Mouse (Mus musculus): Measurements from ENCODE around the gene Midn. TPM values are rescaled to one million over a fixed set of nuclear protein-coding genes. Genes with fewer than 3 reads are reported as not detected.

Gene Midn
- polyA plus RNA-seq, 1 experiment: 53.2 TPM

- H3K27ac ChIP-seq (ENCODE audit: control insufficient read depth, insufficient read depth, low read depth, low read length, poor library complexity): no peak overlapping the region
- no peaks in the 10 kb centered on the region for H3K4me1 ChIP-seq (ENCODE audit: control insufficient read depth, insufficient read depth, low read length)
- TF ChIP-seq POLR2A (IDR thresholded peaks at IDR 0.05; ENCODE audit: borderline replicate concordance, control insufficient read depth, low read depth, low read length): no peak
- no peak for TF ChIP-seq CTCF (IDR thresholded peaks at IDR 0.05; ENCODE audit: control insufficient read depth, insufficient read depth, low read length)
- no peak overlapping the region for H3K4me3 ChIP-seq (replicated peaks; ENCODE audit: control insufficient read depth, low read depth, low read length)
- 77% methylated on average over 8 of the region's 8 CpGs for WGBS
Measured at GRCm38 (mm10) chr10:80194441-80194840, 46.4 kb downstream of the Midn start.

DNA sequence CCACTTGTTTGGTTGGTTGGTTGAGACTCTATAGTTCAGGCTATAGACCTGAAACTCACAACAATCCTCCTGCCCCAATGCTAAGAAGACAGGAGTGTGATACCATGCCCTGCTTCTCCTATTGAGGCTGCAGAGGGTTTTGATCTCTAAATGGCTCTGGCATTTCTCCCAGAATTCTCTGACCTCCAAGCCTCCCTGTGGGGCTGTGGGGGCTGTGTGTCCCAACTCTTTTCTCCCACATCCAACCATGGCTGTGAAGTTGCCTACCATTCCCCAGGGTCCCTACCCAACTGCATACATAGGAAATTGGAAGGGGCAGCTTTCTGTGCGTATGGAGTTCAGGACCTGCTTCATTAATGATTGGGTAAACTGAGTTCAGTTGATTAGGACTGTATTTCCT is 48.1 kb downstream of the Midn start:
- Histone ChIP-seq H3K4me1 (ENCODE audit: control insufficient read depth, insufficient read depth, low read length) (no peaks in the 10 kb centered on the region), H3K4me3 (replicated peaks; ENCODE audit: control insufficient read depth, low read depth, low read length) (no peak overlapping the region), H3K27ac (ENCODE audit: control insufficient read depth, insufficient read depth, low read depth, low read length, poor library complexity) (no peak overlapping the region)
- WGBS: 89% methylated on average over 1 of the region's 1 CpGs
- TF ChIP-seq CTCF (IDR thresholded peaks at IDR 0.05; ENCODE audit: control insufficient read depth, insufficient read depth, low read length): no peak
- TF ChIP-seq POLR2A (IDR thresholded peaks at IDR 0.05; ENCODE audit: borderline replicate concordance, control insufficient read depth, low read depth, low read length): no peak

- Histone ChIP-seq H3K4me3 (replicated peaks; ENCODE audit: control insufficient read depth, low read depth, low read length) (no peak overlapping the region), H3K27ac (ENCODE audit: control insufficient read depth, insufficient read depth, low read depth, low read length, poor library complexity) (no peak overlapping the region), H3K4me1 (ENCODE audit: control insufficient read depth, insufficient read depth, low read length) (no peaks in the 10 kb centered on the region)
- TF ChIP-seq POLR2A (IDR thresholded peaks at IDR 0.05; ENCODE audit: borderline replicate concordance, control insufficient read depth, low read depth, low read length): no peak
- no peak for TF ChIP-seq CTCF (IDR thresholded peaks at IDR 0.05; ENCODE audit: control insufficient read depth, insufficient read depth, low read length)
- 85% methylated on average over 33 of the region's 33 CpGs for WGBS
Measured at GRCm38 (mm10) chr10:80196778-80197581, 48.9 kb downstream of the Midn start.

DNA sequence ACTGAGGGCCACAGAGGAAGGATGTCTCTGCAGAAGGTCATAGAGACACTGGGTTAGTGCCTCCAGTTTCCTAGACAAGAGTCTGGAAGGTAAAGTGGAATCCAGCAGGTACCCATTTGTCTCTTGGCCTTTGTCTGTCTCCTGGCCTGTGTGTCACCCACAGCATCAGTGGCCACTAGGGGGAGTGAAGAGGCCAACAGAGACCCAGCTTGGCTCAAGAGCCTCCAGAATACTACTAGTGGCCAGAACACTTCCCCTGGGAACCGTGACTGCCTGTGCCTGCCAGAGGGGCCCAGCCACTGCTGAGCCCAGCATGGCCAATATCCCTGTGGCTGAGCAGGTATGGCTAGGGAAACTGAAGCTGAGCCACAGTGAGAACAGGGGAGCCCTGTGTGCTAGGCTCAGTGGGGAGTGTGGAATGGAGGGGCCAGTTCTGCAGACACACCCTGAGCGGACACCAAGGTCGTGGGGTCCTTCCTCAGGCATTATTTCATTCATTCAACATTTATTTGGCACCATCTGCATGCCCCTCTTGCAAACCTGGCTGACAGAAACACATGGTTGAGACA is 51.5 kb downstream of the Midn start:
- TF ChIP-seq POLR2A (IDR thresholded peaks at IDR 0.05; ENCODE audit: borderline replicate concordance, control insufficient read depth, low read depth, low read length): no peak
- peak; percentile 89 for TF ChIP-seq CTCF (IDR thresholded peaks at IDR 0.05; ENCODE audit: control insufficient read depth, insufficient read depth, low read length)
- WGBS: 44% methylated on average over 3 of the region's 3 CpGs
- no peaks in the 10 kb centered on the region for H3K4me1 ChIP-seq (ENCODE audit: control insufficient read depth, insufficient read depth, low read length)
- H3K27ac ChIP-seq (ENCODE audit: control insufficient read depth, insufficient read depth, low read depth, low read length, poor library complexity): no peak overlapping the region
- no peak overlapping the region for H3K4me3 ChIP-seq (replicated peaks; ENCODE audit: control insufficient read depth, low read depth, low read length)

- WGBS: 79% methylated on average over 6 of the region's 6 CpGs
- H3K4me3 ChIP-seq (replicated peaks; ENCODE audit: control insufficient read depth, low read depth, low read length): no peak overlapping the region
- no peak overlapping the region for H3K27ac ChIP-seq (ENCODE audit: control insufficient read depth, insufficient read depth, low read depth, low read length, poor library complexity)
- TF ChIP-seq POLR2A (IDR thresholded peaks at IDR 0.05; ENCODE audit: borderline replicate concordance, control insufficient read depth, low read depth, low read length): no peak
- no peak for TF ChIP-seq CTCF (IDR thresholded peaks at IDR 0.05; ENCODE audit: control insufficient read depth, insufficient read depth, low read length)
- no peaks in the 10 kb centered on the region for H3K4me1 ChIP-seq (ENCODE audit: control insufficient read depth, insufficient read depth, low read length)
Measured at GRCm38 (mm10) chr10:80200485-80200884, 52.4 kb downstream of the Midn start.

DNA sequence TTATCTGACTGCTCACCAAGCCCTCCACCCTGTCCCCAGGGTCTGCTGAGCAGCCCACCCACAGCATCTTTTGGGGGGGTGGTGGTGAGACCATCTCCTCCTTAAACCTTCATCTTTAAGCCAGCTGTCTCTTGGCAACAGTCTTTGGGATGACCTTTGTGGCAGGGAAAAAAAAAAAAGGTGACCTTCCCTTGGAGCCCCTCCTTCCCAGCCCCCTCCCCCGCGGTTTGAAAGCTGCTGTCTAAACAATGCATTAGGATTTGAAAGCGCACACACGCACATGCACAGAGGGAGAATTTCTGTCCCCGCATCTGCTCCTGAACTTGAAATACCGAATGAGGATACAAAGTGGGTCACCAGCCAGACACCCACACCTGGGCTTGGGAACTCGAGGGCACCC is 56.0 kb downstream of the Midn start:
- Histone ChIP-seq H3K4me3 (replicated peaks; ENCODE audit: control insufficient read depth, low read depth, low read length) (no peak overlapping the region), H3K27ac (ENCODE audit: control insufficient read depth, insufficient read depth, low read depth, low read length, poor library complexity) (no peak overlapping the region), H3K4me1 (ENCODE audit: control insufficient read depth, insufficient read depth, low read length) (no peaks in the 10 kb centered on the region)
- 63% methylated on average over 7 of the region's 7 CpGs for WGBS
- no peak for TF ChIP-seq POLR2A (IDR thresholded peaks at IDR 0.05; ENCODE audit: borderline replicate concordance, control insufficient read depth, low read depth, low read length)
- no peak for TF ChIP-seq CTCF (IDR thresholded peaks at IDR 0.05; ENCODE audit: control insufficient read depth, insufficient read depth, low read length)

- H3K4me1 ChIP-seq (ENCODE audit: control insufficient read depth, insufficient read depth, low read length): no peaks in the 10 kb centered on the region; the same call in 1 of the 2 replicates
- no peak overlapping the region for H3K4me3 ChIP-seq (replicated peaks; ENCODE audit: control insufficient read depth, low read depth, low read length)
- WGBS: 85% methylated on average over 1 of the region's 1 CpGs
- no peak overlapping the region for H3K27ac ChIP-seq (ENCODE audit: control insufficient read depth, insufficient read depth, low read depth, low read length, poor library complexity)
- TF ChIP-seq CTCF (IDR thresholded peaks at IDR 0.05; ENCODE audit: control insufficient read depth, insufficient read depth, low read length) (no peak), POLR2A (IDR thresholded peaks at IDR 0.05; ENCODE audit: borderline replicate concordance, control insufficient read depth, low read depth, low read length) (no peak)
Measured at GRCm38 (mm10) chr10:80207201-80207600, 59.1 kb downstream of the Midn start.

DNA sequence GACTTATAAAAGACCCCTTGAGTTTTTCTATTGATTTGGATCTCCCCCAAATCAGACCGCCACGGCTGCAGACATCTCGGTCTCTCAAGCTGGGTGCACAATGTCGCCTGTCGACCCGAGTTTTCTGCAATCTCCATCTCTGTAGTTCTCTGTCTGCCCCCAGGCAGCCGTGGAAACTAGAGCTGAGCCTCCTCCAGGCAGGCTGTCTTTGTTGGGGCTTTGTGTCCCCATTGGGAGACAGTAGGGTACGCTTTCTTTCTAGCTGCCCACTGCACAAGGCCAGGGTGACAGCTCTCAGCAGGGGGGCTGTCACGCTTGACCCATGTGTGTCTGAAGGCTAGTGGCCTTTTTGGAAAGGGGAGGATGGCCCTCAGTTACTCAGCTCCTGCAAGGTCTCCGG is 59.6 kb downstream of the Midn start:
- Histone ChIP-seq H3K27ac (ENCODE audit: control insufficient read depth, insufficient read depth, low read depth, low read length, poor library complexity) (no peak overlapping the region), H3K4me3 (replicated peaks; ENCODE audit: control insufficient read depth, low read depth, low read length) (no peak overlapping the region), H3K4me1 (ENCODE audit: control insufficient read depth, insufficient read depth, low read length) (no peaks in the 10 kb centered on the region; the same call in 1 of the 2 replicates)
- WGBS: 83% methylated on average over 10 of the region's 10 CpGs
- no peak for TF ChIP-seq CTCF (IDR thresholded peaks at IDR 0.05; ENCODE audit: control insufficient read depth, insufficient read depth, low read length)
- no peak for TF ChIP-seq POLR2A (IDR thresholded peaks at IDR 0.05; ENCODE audit: borderline replicate concordance, control insufficient read depth, low read depth, low read length)

Other genes starting within 250 kb of the Midn start
- 12.3 and 19.2 TPM in 2 replicates for gene Med16, start 239.3 kb upstream of the Midn start, polyA plus RNA-seq (2011; ENCODE audit: insufficient read depth, insufficient read length, low replicate concordance, missing spikeins)
- gene Gm26602, start 237.4 kb upstream of the Midn start, polyA plus RNA-seq (2011; ENCODE audit: insufficient read depth, insufficient read length, low replicate concordance, missing spikeins): not detected in 2 replicates
- 1.5 TPM in 1 of 2 replicates, not detected in the other for gene Kiss1r, start 231.3 kb upstream of the Midn start, polyA plus RNA-seq (2011; ENCODE audit: insufficient read depth, insufficient read length, low replicate concordance, missing spikeins)
- 182 and 197 TPM in 2 replicates for gene R3hdm4, start 227.1 kb upstream of the Midn start, polyA plus RNA-seq (2011; ENCODE audit: insufficient read depth, insufficient read length, low replicate concordance, missing spikeins)
- 12.4 and 27.6 TPM in 2 replicates for gene Arid3a, start 221.2 kb upstream of the Midn start, polyA plus RNA-seq (2011; ENCODE audit: insufficient read depth, insufficient read length, low replicate concordance, missing spikeins)
- gene Wdr18, start 188.1 kb upstream of the Midn start, polyA plus RNA-seq (2011; ENCODE audit: insufficient read depth, insufficient read length, low replicate concordance, missing spikeins): 26.7 and 43.3 TPM in 2 replicates
- gene Grin3b, start 177.6 kb upstream of the Midn start, polyA plus RNA-seq (2011; ENCODE audit: insufficient read depth, insufficient read length, low replicate concordance, missing spikeins): not detected in 2 replicates
- 78.6 and 131 TPM in 2 replicates for gene Tmem259, start 163.9 kb upstream of the Midn start, polyA plus RNA-seq (2011; ENCODE audit: insufficient read depth, insufficient read length, low replicate concordance, missing spikeins)
- gene Cnn2, start 159.7 kb upstream of the Midn start, polyA plus RNA-seq (2011; ENCODE audit: insufficient read depth, insufficient read length, low replicate concordance, missing spikeins): 41.7 and 92.4 TPM in 2 replicates
- 54.3 and 96.9 TPM in 2 replicates for gene Abca7, start 151.8 kb upstream of the Midn start, polyA plus RNA-seq (2011; ENCODE audit: insufficient read depth, insufficient read length, low replicate concordance, missing spikeins)
- gene Arhgap45, start 131.6 kb upstream of the Midn start, polyA plus RNA-seq (2011; ENCODE audit: insufficient read depth, insufficient read length, low replicate concordance, missing spikeins): 111 and 291 TPM in 2 replicates
- 35.6 and 44.5 TPM in 2 replicates for gene Polr2e, start 108.5 kb upstream of the Midn start, polyA plus RNA-seq (2011; ENCODE audit: insufficient read depth, insufficient read length, low replicate concordance, missing spikeins)
- gene Gpx4, start 101.1 kb upstream of the Midn start, polyA plus RNA-seq (2011; ENCODE audit: insufficient read depth, insufficient read length, low replicate concordance, missing spikeins): 948 and 2,392 TPM in 2 replicates
- gene Sbno2, start 42.7 kb upstream of the Midn start, polyA plus RNA-seq (2011; ENCODE audit: insufficient read depth, insufficient read length, low replicate concordance, missing spikeins): 37.6 and 83.8 TPM in 2 replicates
- 197 and 344 TPM in 2 replicates for gene Stk11, start 32.5 kb upstream of the Midn start, polyA plus RNA-seq (2011; ENCODE audit: insufficient read depth, insufficient read length, low replicate concordance, missing spikeins)
- gene Atp5d, start 9.6 kb upstream of the Midn start, polyA plus RNA-seq (2011; ENCODE audit: insufficient read depth, insufficient read length, low replicate concordance, missing spikeins): 131 and 178 TPM in 2 replicates
- gene Cbarp, start 7.4 kb upstream of the Midn start, polyA plus RNA-seq (2011; ENCODE audit: insufficient read depth, insufficient read length, low replicate concordance, missing spikeins): 3.4 and 3.7 TPM in 2 replicates
- gene Cirbp, start 17.7 kb downstream of the Midn start, polyA plus RNA-seq (2011; ENCODE audit: insufficient read depth, insufficient read length, low replicate concordance, missing spikeins): 200 and 277 TPM in 2 replicates
- 8.8 and 23.7 TPM in 2 replicates for gene 1600002K03Rik, start 24.7 kb downstream of the Midn start, polyA plus RNA-seq (2011; ENCODE audit: insufficient read depth, insufficient read length, low replicate concordance, missing spikeins)
- 0.70 TPM in 1 of 2 replicates, not detected in the other for gene Efna2, start 31.2 kb downstream of the Midn start, polyA plus RNA-seq (2011; ENCODE audit: insufficient read depth, insufficient read length, low replicate concordance, missing spikeins)
- gene Mum1, start 78.2 kb downstream of the Midn start, polyA plus RNA-seq (2011; ENCODE audit: insufficient read depth, insufficient read length, low replicate concordance, missing spikeins): 64.4 and 77.5 TPM in 2 replicates
- 72.4 and 80.0 TPM in 2 replicates for gene Ndufs7, start 100.8 kb downstream of the Midn start, polyA plus RNA-seq (2011; ENCODE audit: insufficient read depth, insufficient read length, low replicate concordance, missing spikeins)
- 1.7 and 5.8 TPM in 2 replicates for gene Gamt, start 112.7 kb downstream of the Midn start, polyA plus RNA-seq (2011; ENCODE audit: insufficient read depth, insufficient read length, low replicate concordance, missing spikeins)
- 75.7 and 150 TPM in 2 replicates for gene Dazap1, start 113.2 kb downstream of the Midn start, polyA plus RNA-seq (2011; ENCODE audit: insufficient read depth, insufficient read length, low replicate concordance, missing spikeins)
- gene Rps15, start 144.2 kb downstream of the Midn start, polyA plus RNA-seq (2011; ENCODE audit: insufficient read depth, insufficient read length, low replicate concordance, missing spikeins): 1,765 and 2,445 TPM in 2 replicates
- gene Apc2, start 147.7 kb downstream of the Midn start, polyA plus RNA-seq (2011; ENCODE audit: insufficient read depth, insufficient read length, low replicate concordance, missing spikeins): 0.17 TPM in 1 of 2 replicates, not detected in the other
- 40.8 and 52.1 TPM in 2 replicates for gene 2310011J03Rik, start 172.3 kb downstream of the Midn start, polyA plus RNA-seq (2011; ENCODE audit: insufficient read depth, insufficient read length, low replicate concordance, missing spikeins)
- 1.4 TPM in 1 of 2 replicates, not detected in the other for gene Pcsk4, start 181.2 kb downstream of the Midn start, polyA plus RNA-seq (2011; ENCODE audit: insufficient read depth, insufficient read length, low replicate concordance, missing spikeins)
- 4.2 and 6.5 TPM in 2 replicates for gene Reep6, start 181.7 kb downstream of the Midn start, polyA plus RNA-seq (2011; ENCODE audit: insufficient read depth, insufficient read length, low replicate concordance, missing spikeins)
- gene Adamtsl5, start 200.1 kb downstream of the Midn start, polyA plus RNA-seq (2011; ENCODE audit: insufficient read depth, insufficient read length, low replicate concordance, missing spikeins): 3.0 and 8.6 TPM in 2 replicates
- 2.2 TPM in 1 of 2 replicates, not detected in the other for gene Plk5, start 208.2 kb downstream of the Midn start, polyA plus RNA-seq (2011; ENCODE audit: insufficient read depth, insufficient read length, low replicate concordance, missing spikeins)
- gene Mex3d, start 239.4 kb downstream of the Midn start, polyA plus RNA-seq (2011; ENCODE audit: insufficient read depth, insufficient read length, low replicate concordance, missing spikeins): 1.4 and 1.7 TPM in 2 replicates